In genomic region chr15:100227031-100227662, GRCm38 (mm10) we compare ENCODE assay signal across 8 mouse cellular contexts. TPM values are rescaled to one million over a fixed set of nuclear protein-coding genes. Genes with fewer than 3 reads are reported as not detected.
DNase-seq lines count a peak whose midpoint lies in the region; ATAC-seq and TF ChIP-seq lines count a peak whose summit lies in the region.

No protein-coding gene starts in this region.

- peak overlapping the region; percentile 97 for H3K9ac ChIP-seq in heart, embryonic 12.5 days

- peak; percentile 71 for ATAC-seq in heart, embryonic 12.5 days (ENCODE audit: insufficient number of reproducible peaks, low FRiP score)

- TF ChIP-seq CTCF in left cerebral cortex, adult 2 months (IDR thresholded peaks at IDR 0.05), result no peak
- no peak for TF ChIP-seq CTCF in cortical plate, adult 2 months (IDR thresholded peaks at IDR 0.05; ENCODE audit: extremely low read depth, insufficient read depth, low read length)

- no peaks in the 10 kb centered on the region for H3K27me3 ChIP-seq in heart, embryonic 12.5 days (replicated peaks)
- no peaks in the 10 kb centered on the region for H3K27me3 ChIP-seq in midbrain, embryonic 10.5 days (ENCODE audit: low read depth, poor library complexity, severe bottlenecking)

- peaks cover 7% of the 10 kb centered on the region; the same call in 1 of the 2 replicates for H3K4me1 ChIP-seq in cortical plate, adult 2 months (ENCODE audit: control insufficient read depth, insufficient read depth, low read length)
- peaks cover 38% of the 10 kb centered on the region for H3K4me1 ChIP-seq in heart, embryonic 12.5 days (replicated peaks)
- H3K4me1 ChIP-seq in midbrain, embryonic 10.5 days, result peaks cover 23% of the 10 kb centered on the region

- TF ChIP-seq POLR2A in cortical plate, adult 2 months (IDR thresholded peaks at IDR 0.05; ENCODE audit: extremely low read depth, insufficient read depth, low read length), result no peak

- H3K4me3 ChIP-seq in left cerebral cortex, adult 2 months, result peak overlapping the region; percentile 84
- peak overlapping the region; percentile 95 for H3K4me3 ChIP-seq in cortical plate, adult 2 months (ENCODE audit: insufficient read depth, low read length)
- H3K4me3 ChIP-seq in heart, embryonic 12.5 days, result peak overlapping the region; percentile 87
- peak overlapping the region; percentile 88 for H3K4me3 ChIP-seq in midbrain, embryonic 10.5 days

- WGBS in heart, embryonic 12.5 days, result under 1% methylated on average over 17 of the region's 17 CpGs
- 11% methylated on average over 17 of the region's 17 CpGs for WGBS in midbrain, embryonic 10.5 days

- DNase-seq in left cerebral cortex, adult 2 months (ENCODE audit: extremely low spot score in 1 of 2, low spot score in 2 of 2), result no peak
- DNase-seq in left cerebral cortex, postnatal 36 days (ENCODE audit: low spot score in 2 of 2), result no peak
- DNase-seq in kidney, postnatal 36 days, result peak; percentile 29 to 40
- DNase-seq in midbrain, embryonic 10.5 days (ENCODE audit: low spot score), result peak; percentile 19
- no peak for DNase-seq in left cerebral cortex, postnatal 14 days (ENCODE audit: low spot score in 2 of 2)
- DNase-seq in right cerebral cortex, postnatal 36 days (ENCODE audit: low spot score in 2 of 2), result no peak

- intact Hi-C loops in left cerebral cortex, adult 2 months (cut with DNase I), result loop anchor here (5.0 kb wide), 1 partner anchor 190 kb away; the partner anchor contains the start of gene Dip2b
- intact Hi-C loops in left cerebral cortex, postnatal 36 days (cut with DNase I), result loop anchor here (2.0 to 5.0 kb wide), 2 partner anchors 78 to 190 kb away; partner anchors contain the start of genes Dip2b and Mettl7a1
- intact Hi-C loops in left cerebral cortex, postnatal 14 days (cut with DNase I), result no loop called here

- peak overlapping the region; percentile 68 for H3K4me2 ChIP-seq in heart, embryonic 12.5 days

- H3K27ac ChIP-seq in left cerebral cortex, adult 2 months, result peak overlapping the region; percentile 99
- peak overlapping the region; percentile 100 for H3K27ac ChIP-seq in cortical plate, adult 2 months (ENCODE audit: insufficient read depth, low read length)
- H3K27ac ChIP-seq in heart, embryonic 12.5 days (ENCODE audit: poor library complexity, severe bottlenecking), result peak overlapping the region; percentile 100
- H3K27ac ChIP-seq in midbrain, embryonic 10.5 days (replicated peaks), result peak overlapping the region; percentile 100

- peaks cover 20% of the 10 kb centered on the region; the same call in 1 of the 2 replicates for H3K36me3 ChIP-seq in heart, embryonic 12.5 days
- peaks cover 41% of the 10 kb centered on the region for H3K36me3 ChIP-seq in midbrain, embryonic 10.5 days

- peaks cover 19% of the 10 kb centered on the region for H3K9me3 ChIP-seq in heart, embryonic 12.5 days (replicated peaks)
- H3K9me3 ChIP-seq in midbrain, embryonic 10.5 days (replicated peaks), result peaks cover 16% of the 10 kb centered on the region

RNA-seq across cellular contexts. Expression of gene Atf1, which starts 0.5 kb away (rescaled TPM):
- 10 to 100 TPM; 19.9 to 27.8 TPM for total RNA-seq in left cerebral cortex, adult 2 months (2021)
- total RNA-seq in left cerebral cortex, postnatal 36 days (2021), result 10 to 100 TPM; 14.0 to 20.8 TPM
- 13.4 and 14.3 TPM in 2 replicates for polyA plus RNA-seq in cortical plate, adult 2 months (2012; rRNA removed)
- polyA plus RNA-seq in heart, embryonic 12.5 days (2016; fragmentation: Nextera tagmentation; extraction: Ambion mirVana), result 35.8 and 38.1 TPM in 2 replicates
- polyA plus RNA-seq in midbrain, embryonic 10.5 days (2016; fragmentation: Nextera tagmentation; extraction: Ambion mirVana), result 33.6 and 33.7 TPM in 2 replicates
- total RNA-seq in left cerebral cortex, postnatal 14 days (2021), result 10 to 100 TPM; 15.7 to 19.7 TPM

RNA-seq across cellular contexts. Expression of gene Tmprss12, which starts 53.5 kb away (rescaled TPM):
- total RNA-seq in left cerebral cortex, adult 2 months (2021), result not detected
- total RNA-seq in left cerebral cortex, postnatal 36 days (2021), result not detected
- polyA plus RNA-seq in cortical plate, adult 2 months (2012; rRNA removed), result not detected in 2 replicates
- polyA plus RNA-seq in heart, embryonic 12.5 days (2016; fragmentation: Nextera tagmentation; extraction: Ambion mirVana), result not detected in 2 replicates
- not detected in 2 replicates for polyA plus RNA-seq in midbrain, embryonic 10.5 days (2016; fragmentation: Nextera tagmentation; extraction: Ambion mirVana)
- total RNA-seq in left cerebral cortex, postnatal 14 days (2021), result not detected

Comparison
In these comparisons a context has a peak if more than half of its experiments do, and no peak if none do; other contexts are left out.
1. DNase-seq: peak in kidney, postnatal 36 days (2 of 2) and midbrain, embryonic 10.5 days (single experiment); none in left cerebral cortex, adult 2 months (0 of 2), left cerebral cortex, postnatal 36 days (0 of 2), left cerebral cortex, postnatal 14 days (0 of 2) and right cerebral cortex, postnatal 36 days (0 of 2).
2. Peak in every context shown above with its lines, with median percentiles within 50 percentile points of each other: H3K27ac ChIP-seq and H3K4me3 ChIP-seq.